Mouse (Mus musculus) heart, adult 11 months (tissue): ENCODE measurements around the gene Sirt4.
A peak's percentile ranks its signal among the peaks of the same experiment; 100 is the strongest.

Source experiments
- DNase-seq: peaks from one replicate; pipeline ENCODE4 v3.0.0; 2022

The Sirt4 gene

DNA sequence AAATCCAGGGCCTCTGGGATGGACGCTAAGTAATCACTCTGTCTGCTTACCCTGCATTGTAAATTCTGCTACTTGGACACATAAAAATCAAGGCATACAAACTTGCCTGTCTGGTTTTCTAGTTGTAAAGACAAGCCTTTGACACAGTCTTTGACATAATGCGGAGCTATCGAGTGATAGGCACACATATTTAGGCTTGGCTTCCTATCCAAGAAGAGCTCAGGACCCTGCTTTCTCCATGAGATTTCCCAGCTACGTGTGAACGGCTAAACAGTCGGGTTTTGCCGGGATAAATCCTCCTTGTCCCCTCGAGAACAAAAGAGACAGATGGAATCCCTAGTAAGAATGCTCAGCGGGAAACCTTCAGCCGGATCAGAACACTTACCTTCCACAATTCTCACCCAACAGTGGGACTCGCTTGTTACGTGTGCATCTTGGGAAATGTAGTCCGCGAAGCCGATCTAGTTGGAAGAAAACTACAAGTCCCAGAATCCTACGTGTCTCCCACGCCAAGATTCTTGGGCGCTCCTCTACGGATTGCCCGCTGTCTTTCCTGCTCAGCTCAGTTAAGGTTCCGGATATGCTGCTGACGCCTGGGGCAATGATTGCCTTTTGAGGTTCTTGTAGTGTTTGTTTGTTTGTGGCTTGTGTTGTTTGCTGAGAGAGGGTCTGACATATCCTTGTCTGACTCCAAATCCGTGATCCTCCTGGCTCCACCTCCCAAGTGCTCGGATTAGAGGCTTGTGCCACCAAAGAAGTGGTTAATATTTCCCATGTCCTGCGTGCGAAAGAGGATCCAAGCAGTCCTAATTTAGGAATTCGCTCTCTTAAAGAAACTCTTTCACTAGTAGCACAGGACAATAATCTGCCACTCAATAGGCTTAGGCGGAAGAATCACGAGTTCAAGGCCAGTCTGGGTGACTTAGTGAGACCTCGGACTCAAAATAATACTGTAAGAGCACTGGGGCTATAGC lies at the start of gene Sirt4:
TSS of gene Sirt4 (minus strand) at position 779 of the 974 bp plus-strand sequence.
- DNase-seq = peak; percentile 99

- peak; percentile 99 for DNase-seq
Measured at GRCm38 (mm10) chr5:115531671-115532270, 47.2 kb upstream of the Sirt4 start.

GRCm38 (mm10) chr5:115530447-115530809 lies 45.9 kb upstream of the Sirt4 start:
- DNase-seq = peak; percentile 97

DNA sequence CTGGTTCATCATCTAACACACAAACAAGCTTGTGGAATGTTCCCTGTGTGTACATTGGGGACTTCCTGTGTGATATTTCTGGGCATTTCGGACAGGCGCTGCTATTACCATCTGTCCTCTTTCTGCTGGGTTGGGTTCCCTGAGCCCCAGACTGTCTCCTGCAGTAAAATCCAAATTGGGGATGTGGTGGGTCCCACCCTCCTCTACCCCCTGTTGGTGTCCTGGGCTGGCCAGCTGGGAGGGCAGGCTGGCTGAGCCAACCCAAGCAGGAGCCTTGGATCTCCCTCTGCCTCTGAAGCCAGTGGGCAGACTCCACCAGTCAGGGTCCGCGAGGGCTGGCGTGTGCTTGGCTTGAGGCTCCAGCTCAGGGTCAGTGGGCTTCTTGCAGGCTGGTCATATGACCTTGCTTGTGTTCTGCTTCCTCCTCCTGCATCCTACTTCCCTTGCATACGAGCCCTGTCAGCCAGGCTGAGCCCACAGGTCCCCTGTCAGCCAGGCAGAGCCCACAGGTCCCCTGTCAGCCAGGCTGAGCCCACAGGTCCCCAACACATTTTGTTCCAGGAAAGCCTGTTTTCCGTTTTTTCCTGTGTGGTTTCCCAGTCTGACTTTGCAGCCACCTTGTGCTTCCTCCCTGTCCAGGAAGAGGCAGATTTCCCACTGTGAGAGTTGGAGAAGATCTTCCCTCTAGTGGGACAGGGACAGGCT lies 45.4 kb upstream of the Sirt4 start:
- no peak for DNase-seq

- DNase-seq = no peak
Measured at GRCm38 (mm10) chr5:115529364-115529741, 44.8 kb upstream of the Sirt4 start.

- no peak for DNase-seq
Measured at GRCm38 (mm10) chr5:115528128-115528527, 43.6 kb upstream of the Sirt4 start.

DNA sequence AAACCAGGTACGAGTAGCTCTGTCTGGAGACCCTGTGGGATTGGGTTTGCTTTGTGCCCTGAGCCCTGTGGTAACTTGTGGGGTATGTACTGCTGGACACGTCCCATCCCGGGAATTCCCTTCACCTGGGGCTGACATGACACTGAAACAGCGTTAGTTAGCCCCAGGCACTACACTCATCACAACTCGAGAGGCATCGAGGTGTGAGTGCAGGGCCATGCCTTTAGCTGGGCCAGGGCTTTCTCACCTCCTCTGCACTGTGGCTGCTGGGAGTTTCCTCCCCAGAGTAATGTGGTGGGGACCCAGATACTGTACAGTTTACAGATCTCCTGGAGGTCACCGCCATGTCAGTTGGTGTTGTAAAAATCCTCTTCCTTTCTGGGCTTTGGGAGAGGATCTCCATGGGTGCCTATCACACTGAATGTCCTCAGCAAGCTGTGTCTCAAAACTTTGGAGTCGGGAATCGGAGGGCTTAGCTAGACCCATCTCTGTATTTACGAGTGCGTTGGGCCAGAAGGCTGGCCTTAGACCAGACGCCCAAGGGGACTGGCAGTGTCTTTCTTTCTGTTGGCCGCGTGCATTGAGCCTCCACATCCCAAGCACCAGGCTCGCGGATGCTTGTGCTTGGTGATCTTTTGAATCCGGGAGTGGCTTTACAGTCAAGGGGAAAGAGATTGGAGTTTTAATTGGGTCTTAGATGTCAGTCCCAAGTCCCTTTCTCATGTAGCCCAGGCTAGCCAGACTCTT lies 42.1 kb upstream of the Sirt4 start:
- DNase-seq = no peak

GRCm38 (mm10) chr5:115525943-115526342 lies 41.4 kb upstream of the Sirt4 start:
- DNase-seq = peak; percentile 94

DNA sequence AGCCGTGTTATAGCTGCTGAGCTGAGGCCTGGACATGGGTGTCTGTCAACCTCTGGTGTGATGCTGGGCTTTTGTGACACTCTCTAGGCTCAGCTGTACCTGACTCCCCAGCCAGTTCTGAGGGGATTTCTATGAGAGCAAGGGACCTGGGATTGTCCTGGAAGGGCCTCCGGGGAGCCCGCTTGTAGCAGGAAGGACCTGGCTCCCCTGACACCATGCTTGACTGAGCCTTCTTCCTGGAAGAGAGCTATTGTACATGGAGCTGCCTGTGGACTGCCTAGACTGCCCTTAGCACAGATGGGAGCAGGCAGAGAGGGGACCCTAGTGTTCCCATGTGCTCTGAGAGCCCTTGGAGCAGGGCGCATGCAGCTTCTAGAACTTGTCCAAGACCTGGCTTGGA lies 40.9 kb upstream of the Sirt4 start:
- DNase-seq = peak; percentile 94

DNA sequence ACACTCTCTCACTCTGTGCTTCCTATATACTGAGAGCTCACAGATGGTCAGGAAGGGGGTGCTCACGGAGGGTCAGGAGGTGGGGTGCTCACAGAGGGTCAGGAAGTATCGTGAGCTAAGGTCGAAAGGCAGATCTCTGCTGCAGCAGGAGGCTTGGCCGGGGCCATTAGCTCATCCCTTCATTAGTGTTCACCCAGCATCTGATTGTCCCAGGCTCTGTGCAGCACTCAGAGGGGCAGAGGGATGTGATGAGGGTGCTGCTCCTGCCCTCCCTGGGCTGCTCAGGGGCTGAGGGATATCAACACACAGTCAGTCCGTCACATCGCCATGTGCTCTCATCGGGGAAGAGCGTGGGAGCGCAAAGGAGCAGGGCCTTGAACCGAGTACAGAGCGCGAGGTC lies 39.9 kb upstream of the Sirt4 start:
- DNase-seq = peak; percentile 93

- peak; percentile 95 for DNase-seq
Measured at GRCm38 (mm10) chr5:115523971-115524370, 39.4 kb upstream of the Sirt4 start.

DNA sequence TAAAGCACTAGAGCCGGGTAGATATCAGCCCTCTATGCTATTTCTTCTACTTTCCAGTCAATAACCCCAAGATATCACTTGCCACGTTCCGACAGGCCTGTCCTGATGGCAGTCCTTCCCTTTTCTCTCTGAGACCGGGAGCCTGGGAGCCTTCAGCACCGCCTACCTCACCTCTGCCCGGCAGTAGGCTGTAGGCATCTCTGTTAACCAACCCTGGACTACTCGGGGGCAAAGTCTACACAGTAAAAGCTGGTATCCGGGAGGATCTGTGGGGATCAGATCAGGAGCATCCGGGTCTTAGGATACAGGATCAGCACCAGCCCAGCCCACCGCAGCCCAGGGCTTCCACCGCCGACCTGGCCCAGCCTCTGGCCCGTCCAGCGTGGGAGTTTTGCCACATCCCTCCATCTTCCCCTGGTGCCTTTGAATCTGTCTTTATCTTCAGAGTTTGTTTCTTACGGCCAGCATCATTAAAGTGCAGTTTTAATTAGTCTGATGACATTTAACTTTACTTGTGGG lies 38.5 kb upstream of the Sirt4 start:
- DNase-seq = peak; percentile 91

- peak; percentile 92 for DNase-seq
Measured at GRCm38 (mm10) chr5:115522531-115522930, 38.0 kb upstream of the Sirt4 start.

GRCm38 (mm10) chr5:115521553-115522461 lies 37.3 kb upstream of the Sirt4 start:
- peak; percentile 98 for DNase-seq

DNA sequence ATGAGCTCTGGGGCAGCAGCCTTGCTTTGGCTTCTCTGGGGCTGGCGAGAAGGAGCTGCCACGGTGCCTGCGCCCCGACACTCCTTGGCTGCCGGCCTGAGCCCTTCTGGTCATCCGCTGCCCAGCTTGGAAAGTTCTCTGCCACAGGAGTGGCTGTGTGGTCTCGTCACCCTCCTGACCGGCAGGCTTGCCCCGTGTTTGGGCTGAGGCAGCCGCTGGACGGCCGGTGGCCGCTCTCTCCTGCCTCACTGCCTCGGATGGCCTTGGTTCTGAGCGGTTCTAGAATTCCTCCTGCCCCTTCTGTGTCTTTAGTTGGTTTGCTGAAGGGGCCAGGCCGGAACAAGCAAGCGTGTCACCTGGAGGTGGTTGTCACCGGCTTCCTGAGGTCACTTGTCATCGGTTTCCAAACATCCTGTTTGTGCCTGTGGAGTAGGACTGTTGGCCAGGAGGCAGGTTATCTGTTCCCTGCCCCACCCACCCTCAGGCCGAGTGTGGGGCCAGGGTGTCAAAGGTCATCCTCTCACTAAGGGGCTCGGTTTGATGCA lies 35.9 kb upstream of the Sirt4 start:
- peak; percentile 98 for DNase-seq

DNA sequence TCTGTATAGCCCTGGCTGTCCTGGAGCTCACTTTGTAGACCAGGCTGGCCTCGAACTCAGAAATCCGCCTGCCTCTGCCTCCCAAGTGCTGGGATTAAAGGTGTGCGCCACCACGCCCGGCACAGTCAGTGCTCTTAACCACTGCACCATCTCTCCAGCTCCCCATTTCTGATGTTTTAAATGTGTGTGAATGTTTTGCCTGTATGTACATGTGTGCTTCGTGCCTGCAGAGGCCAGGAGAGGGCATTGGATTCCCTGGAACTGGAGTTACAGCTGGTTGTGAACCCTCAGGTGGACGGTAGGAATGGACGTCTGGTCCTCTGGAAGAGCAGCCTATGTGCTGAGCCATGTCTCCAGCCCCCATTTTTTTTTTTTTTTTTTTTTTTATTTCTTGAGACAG lies 33.7 kb upstream of the Sirt4 start:
- DNase-seq = peak; percentile 86

DNA sequence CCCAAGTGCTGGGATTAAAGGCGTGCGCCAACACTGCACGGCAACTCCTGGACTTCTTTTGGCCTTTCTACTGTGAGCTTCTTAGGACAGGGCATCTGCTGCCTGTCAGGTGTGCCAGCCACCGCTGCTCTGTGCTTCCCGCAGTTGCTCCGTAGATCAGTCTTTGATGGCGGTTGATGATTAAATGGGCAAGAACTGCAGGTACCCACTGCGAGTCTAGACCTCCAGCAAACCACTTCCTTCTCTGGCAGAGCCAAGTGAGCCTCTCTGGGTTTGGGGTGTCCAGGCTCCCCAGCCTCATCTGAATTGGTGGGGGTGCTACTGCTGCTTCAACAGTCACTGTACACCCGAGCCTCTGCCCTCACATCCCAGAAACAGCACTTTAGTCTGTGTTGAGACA lies 33.0 kb upstream of the Sirt4 start:
- peak; percentile 95 for DNase-seq

DNA sequence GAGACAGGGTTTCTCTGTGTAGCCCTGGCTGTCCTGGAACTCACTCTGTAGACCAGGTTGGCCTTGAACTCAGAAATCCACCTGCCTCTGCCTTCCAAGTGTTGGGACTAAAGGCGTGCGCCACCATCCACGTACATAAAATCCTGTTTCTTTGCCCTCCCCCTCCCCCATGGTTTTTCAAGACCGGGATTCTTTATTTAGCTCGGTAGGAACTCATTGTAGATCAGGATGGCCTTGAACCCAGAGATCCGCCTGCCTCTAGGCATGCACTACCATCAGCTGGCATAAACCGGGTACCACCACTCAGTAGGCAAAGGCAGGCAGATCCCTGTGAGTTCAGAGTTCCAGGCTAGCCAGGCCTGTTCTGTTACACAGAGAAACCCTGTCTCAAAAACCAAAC lies 32.4 kb upstream of the Sirt4 start:
- DNase-seq = peak; percentile 94

GRCm38 (mm10) chr5:115516081-115516907 lies 31.8 kb upstream of the Sirt4 start:
- peak; percentile 99 for DNase-seq

DNA sequence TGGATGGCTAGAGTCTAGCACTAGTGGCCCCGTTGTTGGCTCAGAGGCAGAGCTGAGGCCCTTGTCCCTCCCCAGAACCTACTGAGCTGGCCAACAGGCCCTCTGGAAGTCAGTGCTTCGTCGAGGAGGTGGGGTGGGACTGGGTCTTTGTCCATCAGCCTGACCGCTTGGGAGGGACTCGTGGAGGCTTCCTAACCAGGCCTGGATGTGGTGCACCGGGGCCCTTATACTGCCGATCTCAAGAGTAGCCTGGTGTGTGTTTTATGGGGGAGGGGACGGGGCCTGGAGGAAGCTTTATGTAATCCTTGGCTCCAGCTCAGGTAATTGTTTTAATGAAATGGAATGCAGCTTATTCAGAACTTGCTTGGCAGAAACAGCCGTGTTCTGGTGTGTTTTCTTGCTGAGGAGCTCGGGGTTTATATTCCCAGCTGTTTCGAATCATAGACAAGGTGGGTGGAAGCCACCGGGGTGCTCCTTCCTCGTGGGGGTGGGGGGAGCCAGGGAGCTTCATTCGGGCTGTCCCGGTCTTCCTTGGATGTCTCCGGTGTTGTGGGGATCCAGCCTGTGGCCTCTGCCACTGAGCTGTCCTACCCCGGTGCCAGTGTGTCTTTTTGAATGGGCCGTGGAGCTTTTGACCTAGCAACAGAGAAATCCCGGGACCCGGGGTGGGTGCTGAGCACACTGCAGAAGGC lies 30.5 kb upstream of the Sirt4 start:
- peak; percentile 99 for DNase-seq
